Mouse (Mus musculus): ENCODE data around the gene Gm26741. TPM values are rescaled to one million over a fixed set of nuclear protein-coding genes. Genes with fewer than 3 reads are reported as not detected.

Gm26741 gene
- polyA plus RNA-seq, 1 experiment from 2014 or later, result not detected

DNA sequence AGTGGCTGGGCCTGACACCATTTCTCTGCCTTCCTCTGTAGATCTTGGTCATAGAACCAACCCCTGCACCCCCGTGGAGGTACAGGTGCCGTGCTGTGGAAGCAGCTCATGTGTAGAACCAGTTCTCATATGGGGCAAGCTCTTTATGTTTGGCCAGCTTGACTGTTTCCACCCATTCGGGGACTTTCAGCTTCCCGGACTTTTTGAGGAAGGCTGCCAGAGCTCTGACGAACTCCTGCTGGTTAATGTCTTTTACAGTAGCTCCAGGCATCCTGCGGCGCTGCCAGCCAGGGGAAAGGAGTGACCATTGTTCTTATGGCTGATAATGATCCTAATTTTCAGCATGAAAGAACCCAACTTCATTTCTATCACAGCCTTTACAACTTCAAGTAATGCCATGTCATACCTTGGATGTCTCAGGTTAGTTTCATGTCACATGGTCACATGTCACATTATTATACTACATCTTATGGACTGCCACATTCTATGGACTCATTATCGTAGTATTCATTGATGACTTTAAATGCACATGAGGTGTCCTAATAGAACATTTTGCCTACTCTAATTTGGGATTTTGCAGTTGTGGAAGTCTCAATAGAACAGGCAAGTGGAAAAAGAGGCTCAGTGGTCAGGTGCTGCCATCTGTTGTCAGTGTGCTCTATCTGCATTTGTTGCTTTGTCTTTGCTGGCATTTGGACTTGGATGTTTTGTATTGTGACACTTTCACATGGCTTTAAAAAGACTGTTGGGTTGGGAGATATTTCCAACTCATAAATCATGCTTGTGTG is 26.4 kb downstream of the Gm26741 start:
- H3K4me1 ChIP-seq (replicated peaks; ENCODE audit: control insufficient read depth, insufficient read depth, low read length), result no peaks in the 10 kb centered on the region
- peak; percentile 96 for TF ChIP-seq CTCF (IDR thresholded peaks at IDR 0.05; ENCODE audit: low read depth)
- H3K9ac ChIP-seq (ENCODE audit: low read depth, low read length), result no peak overlapping the region
- no peak for ATAC-seq
- no peaks in the 10 kb centered on the region for H3K9me3 ChIP-seq (ENCODE audit: control insufficient read depth)
- no peaks in the 10 kb centered on the region for H3K27me3 ChIP-seq (replicated peaks; ENCODE audit: control insufficient read depth, insufficient read depth, low read length)
- H3K4me3 ChIP-seq (ENCODE audit: low read depth, low read length), result no peak overlapping the region
- 60% methylated on average over 8 of the region's 8 CpGs for WGBS
- no peaks in the 10 kb centered on the region for H3K36me3 ChIP-seq (ENCODE audit: control insufficient read depth, insufficient read depth)
- H3K4me2 ChIP-seq (replicated peaks; ENCODE audit: low read depth), result no peak overlapping the region
- H3K27ac ChIP-seq (ENCODE audit: low read depth, low read length), result no peak overlapping the region

DNA sequence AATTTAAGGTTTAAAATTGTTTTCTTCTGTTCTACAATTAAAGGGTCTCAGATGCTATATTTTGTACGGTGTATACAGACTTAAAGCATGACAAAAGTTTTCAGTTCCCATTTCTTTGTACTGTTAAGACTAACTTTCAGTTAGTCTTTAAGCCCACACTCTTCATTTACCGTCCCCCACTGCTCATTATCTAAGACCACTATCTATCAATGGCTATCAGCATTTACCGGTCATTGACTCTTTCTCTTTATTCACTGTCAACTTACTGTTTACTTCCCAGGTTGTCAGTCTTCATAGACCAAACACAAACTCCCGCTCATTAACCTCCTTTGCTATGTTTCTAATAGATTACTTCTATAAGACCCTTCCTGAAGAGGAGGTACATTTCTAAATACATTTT is 28.6 kb downstream of the Gm26741 start:
- no peak for TF ChIP-seq CTCF (IDR thresholded peaks at IDR 0.05; ENCODE audit: low read depth)

DNA sequence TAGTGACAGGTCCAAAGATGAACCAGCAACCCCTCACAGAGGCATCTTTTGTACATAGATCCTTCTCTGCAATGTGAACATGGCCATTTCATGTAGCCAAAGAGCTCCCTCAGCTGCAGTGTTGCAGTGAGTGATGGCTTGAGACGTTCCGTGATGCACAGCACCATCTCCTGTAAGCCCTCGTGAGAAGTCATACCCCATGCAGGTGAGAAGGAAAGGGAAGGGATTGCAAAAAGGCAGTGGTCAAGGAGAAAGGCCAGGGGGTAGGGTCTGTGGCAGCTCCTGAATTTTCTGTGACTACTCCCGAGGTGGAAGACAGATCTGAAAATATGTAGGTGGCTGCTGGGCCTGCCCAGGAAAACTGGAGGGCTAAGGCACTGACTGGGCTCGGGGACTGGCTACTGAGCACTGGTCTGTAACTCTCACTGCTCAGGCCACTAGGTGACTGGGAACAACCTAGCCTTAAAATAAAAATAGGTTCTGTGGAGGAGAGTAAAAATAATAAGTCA is 30.4 kb downstream of the Gm26741 start, which contains the start of gene Nepn:
Nepn (plus strand) TSS at position 51 of the 509 bp plus-strand sequence.
- WGBS, result 82% methylated on average over 5 of the region's 5 CpGs
- no peaks in the 10 kb centered on the region for H3K36me3 ChIP-seq (ENCODE audit: control insufficient read depth, insufficient read depth)
- H3K9me3 ChIP-seq (ENCODE audit: control insufficient read depth), result no peaks in the 10 kb centered on the region
- TF ChIP-seq CTCF (IDR thresholded peaks at IDR 0.05; ENCODE audit: low read depth), result no peak
- H3K4me1 ChIP-seq (replicated peaks; ENCODE audit: control insufficient read depth, insufficient read depth, low read length), result no peaks in the 10 kb centered on the region
- H3K9ac ChIP-seq (ENCODE audit: low read depth, low read length), result no peak within 1 kb of the TSS
- H3K4me3 ChIP-seq (ENCODE audit: low read depth, low read length), result no peak within 1 kb of the TSS
- ATAC-seq, result no peak
- no peaks in the 10 kb centered on the region for H3K27me3 ChIP-seq (replicated peaks; ENCODE audit: control insufficient read depth, insufficient read depth, low read length)
- no peak within 1 kb of the TSS for H3K27ac ChIP-seq (ENCODE audit: low read depth, low read length)
- H3K4me2 ChIP-seq (replicated peaks; ENCODE audit: low read depth), result no peak within 1 kb of the TSS

More for the DNA sequence above, 28.6 kb downstream of the Gm26741 start:
- ATAC-seq, result no peak
- no peak overlapping the region for H3K9ac ChIP-seq (ENCODE audit: low read depth, low read length)
- no peak overlapping the region for H3K4me2 ChIP-seq (replicated peaks; ENCODE audit: low read depth)
- H3K4me1 ChIP-seq (replicated peaks; ENCODE audit: control insufficient read depth, insufficient read depth, low read length), result no peaks in the 10 kb centered on the region
- 68% methylated on average over 4 of the region's 4 CpGs for WGBS
- no peaks in the 10 kb centered on the region for H3K27me3 ChIP-seq (replicated peaks; ENCODE audit: control insufficient read depth, insufficient read depth, low read length)
- H3K36me3 ChIP-seq (ENCODE audit: control insufficient read depth, insufficient read depth), result no peaks in the 10 kb centered on the region
- no peaks in the 10 kb centered on the region for H3K9me3 ChIP-seq (ENCODE audit: control insufficient read depth)
- no peak overlapping the region for H3K4me3 ChIP-seq (ENCODE audit: low read depth, low read length)
- no peak overlapping the region for H3K27ac ChIP-seq (ENCODE audit: low read depth, low read length)

DNA sequence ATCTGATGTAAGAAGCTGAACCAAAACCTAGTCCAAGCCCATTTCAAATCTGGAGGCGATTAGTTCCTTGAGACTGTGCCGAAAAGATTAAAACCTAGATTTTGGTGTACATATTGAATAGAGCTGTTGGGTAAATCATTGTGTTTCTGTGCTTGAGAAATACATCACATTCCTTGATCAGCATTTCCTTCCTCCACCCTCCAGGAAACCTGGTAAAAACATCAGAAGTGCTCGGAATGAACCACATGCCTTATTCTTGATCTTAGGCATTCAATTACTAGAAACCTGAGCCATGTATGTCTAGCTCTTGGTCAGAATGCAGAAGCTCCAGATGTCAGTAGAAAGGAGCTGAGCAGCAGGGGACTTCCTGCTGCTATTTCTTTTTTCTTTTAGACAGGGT is 30.9 kb downstream of the Gm26741 start:
- no peaks in the 10 kb centered on the region for H3K36me3 ChIP-seq (ENCODE audit: control insufficient read depth, insufficient read depth)
- H3K4me2 ChIP-seq (replicated peaks; ENCODE audit: low read depth), result no peak overlapping the region
- H3K9me3 ChIP-seq (ENCODE audit: control insufficient read depth), result no peaks in the 10 kb centered on the region
- no peak overlapping the region for H3K9ac ChIP-seq (ENCODE audit: low read depth, low read length)
- no peak overlapping the region for H3K27ac ChIP-seq (ENCODE audit: low read depth, low read length)
- H3K4me3 ChIP-seq (ENCODE audit: low read depth, low read length), result no peak overlapping the region
- no peak for TF ChIP-seq CTCF (IDR thresholded peaks at IDR 0.05; ENCODE audit: low read depth)
- no peaks in the 10 kb centered on the region for H3K4me1 ChIP-seq (replicated peaks; ENCODE audit: control insufficient read depth, insufficient read depth, low read length)
- WGBS, result 85% methylated on average over 3 of the region's 3 CpGs
- ATAC-seq, result no peak
- no peaks in the 10 kb centered on the region for H3K27me3 ChIP-seq (replicated peaks; ENCODE audit: control insufficient read depth, insufficient read depth, low read length)

DNA sequence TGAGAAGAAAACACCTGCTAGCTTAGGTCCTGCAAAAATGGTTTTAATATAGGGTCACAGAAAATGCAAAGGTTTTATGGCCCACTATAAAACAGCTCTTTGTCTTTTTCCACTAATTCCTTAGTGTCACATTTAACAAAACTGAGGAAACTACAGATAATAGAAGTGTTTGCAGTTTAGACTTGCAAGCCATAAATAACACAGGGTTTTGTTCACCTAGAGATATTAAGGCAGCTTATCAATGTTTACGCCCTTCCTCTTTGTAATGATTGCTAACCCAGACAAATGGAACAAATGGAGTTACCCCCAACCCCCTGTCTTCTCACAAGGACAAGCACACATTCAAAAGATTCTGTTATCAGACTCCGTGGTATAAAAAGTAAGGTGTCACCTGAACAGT is 32.6 kb downstream of the Gm26741 start:
- H3K27me3 ChIP-seq (replicated peaks; ENCODE audit: control insufficient read depth, insufficient read depth, low read length), result no peaks in the 10 kb centered on the region
- H3K9me3 ChIP-seq (ENCODE audit: control insufficient read depth), result no peaks in the 10 kb centered on the region
- TF ChIP-seq CTCF (IDR thresholded peaks at IDR 0.05; ENCODE audit: low read depth), result no peak
- H3K27ac ChIP-seq (ENCODE audit: low read depth, low read length), result no peak overlapping the region
- no peak for ATAC-seq
- no peak overlapping the region for H3K4me2 ChIP-seq (replicated peaks; ENCODE audit: low read depth)
- H3K36me3 ChIP-seq (ENCODE audit: control insufficient read depth, insufficient read depth), result no peaks in the 10 kb centered on the region
- H3K4me3 ChIP-seq (ENCODE audit: low read depth, low read length), result no peak overlapping the region
- no peaks in the 10 kb centered on the region for H3K4me1 ChIP-seq (replicated peaks; ENCODE audit: control insufficient read depth, insufficient read depth, low read length)
- H3K9ac ChIP-seq (ENCODE audit: low read depth, low read length), result no peak overlapping the region
- WGBS, result 32% methylated on average over 2 of the region's 2 CpGs

DNA sequence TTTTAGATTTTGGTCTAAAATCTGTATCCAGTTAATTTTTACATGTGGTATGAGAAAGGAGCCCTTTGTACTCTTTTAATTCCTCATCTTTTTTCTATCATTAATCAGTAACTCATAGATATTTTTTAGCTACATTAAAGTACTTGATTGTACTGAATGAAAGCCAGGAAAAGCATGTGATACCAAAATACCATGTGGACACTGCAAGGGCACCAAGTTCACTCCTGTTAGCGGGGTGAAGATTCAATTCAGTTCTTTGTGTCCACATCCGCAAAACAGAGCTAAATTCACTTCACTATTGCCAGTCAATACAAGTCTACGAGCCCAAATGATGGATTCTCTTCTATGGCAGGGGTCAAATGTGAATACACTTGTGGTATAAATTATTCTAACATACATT is 38.1 kb downstream of the Gm26741 start:
- Histone ChIP-seq H3K27me3 (replicated peaks; ENCODE audit: control insufficient read depth, insufficient read depth, low read length) (no peaks in the 10 kb centered on the region), H3K4me1 (replicated peaks; ENCODE audit: control insufficient read depth, insufficient read depth, low read length) (no peaks in the 10 kb centered on the region), H3K36me3 (ENCODE audit: control insufficient read depth, insufficient read depth) (no peaks in the 10 kb centered on the region), H3K9me3 (ENCODE audit: control insufficient read depth) (no peaks in the 10 kb centered on the region), H3K9ac (ENCODE audit: low read depth, low read length) (no peak overlapping the region), H3K4me2 (replicated peaks; ENCODE audit: low read depth) (no peak overlapping the region), H3K27ac (ENCODE audit: low read depth, low read length) (no peak overlapping the region), H3K4me3 (ENCODE audit: low read depth, low read length) (no peak overlapping the region)
- no peak for ATAC-seq
- 84% methylated on average over 3 of the region's 3 CpGs for WGBS
- TF ChIP-seq CTCF (IDR thresholded peaks at IDR 0.05; ENCODE audit: low read depth), result no peak

Data from intestine, postnatal 0 days (tissue).